Mouse (Mus musculus) MEL (cell line): Measurements from ENCODE around the gene Hoxd8. TPM values are rescaled to one million over a fixed set of nuclear protein-coding genes. Genes with fewer than 3 reads are reported as not detected.

ENCODE experiments used
- DNase-seq: peaks from one replicate; pipeline ENCODE4 v3.0.0; 2011; ENCODE audit warnings: low read depth, low spot score
- H3K27ac ChIP-seq: 2 replicates; pipeline ENCODE4 v1.5.1; 2012; ENCODE audit warnings: low read depth, mild to moderate bottlenecking, control low read depth, low read length, moderate library complexity; ENCODE audit not compliant: control insufficient read depth
- H3K27me3 ChIP-seq, 2 experiments: fragments of 150-350 bp in 1 of 2; sonication (generic) in 1 of 2; 2 replicates each; pipeline ENCODE4 v1.6.1; 2012; ENCODE audit warnings: low read length in 2 of 2, mild to moderate bottlenecking in 2 of 2, improper control_type of control experiment in 1 of 2, moderate library complexity in 1 of 2; ENCODE audit not compliant: insufficient read depth in 2 of 2, control insufficient read depth in 1 of 2
- H3K36me3 ChIP-seq, 2 experiments: 2 replicates each; pipeline ENCODE4 v1.6.1; 2012 to 2014; ENCODE audit warnings: low read length in 2 of 2, improper control_type of control experiment in 1 of 2, inconsistent platforms in 1 of 2, mild to moderate bottlenecking in 1 of 2; ENCODE audit not compliant: insufficient read depth in 2 of 2, control insufficient read depth in 1 of 2
- H3K4me1 ChIP-seq, 2 experiments: fragments of 150-350 bp in 1 of 2; sonication (generic) in 1 of 2; 2 replicates each; pipeline ENCODE4 v1.6.1; 2012; ENCODE audit warnings: low read length in 2 of 2, improper control_type of control experiment in 1 of 2, mild to moderate bottlenecking in 1 of 2; ENCODE audit not compliant: insufficient read depth in 2 of 2, control insufficient read depth in 1 of 2
- H3K4me3 ChIP-seq, 2 experiments: fragments of 150-350 bp in 1 of 2; sonication (generic) in 1 of 2; 2 replicates each; pipeline ENCODE4 v1.5.1; 2012; ENCODE audit warnings: low read depth in 2 of 2, low read length in 2 of 2, mild to moderate bottlenecking in 2 of 2, moderate library complexity in 2 of 2, control low read depth in 1 of 2, improper control_type of control experiment in 1 of 2; ENCODE audit not compliant: control insufficient read depth in 1 of 2, insufficient read depth in 1 of 2
- H3K79me2 ChIP-seq: 2 replicates; pipeline ENCODE4 v1.6.1; 2012; ENCODE audit warnings: mild to moderate bottlenecking, low read length, moderate library complexity; ENCODE audit not compliant: control insufficient read depth, poor library complexity, insufficient read depth
- H3K9ac ChIP-seq: 2 replicates; pipeline ENCODE4 v1.6.1; 2012; ENCODE audit warnings: low read depth, mild to moderate bottlenecking, control low read depth, low read length, moderate library complexity; ENCODE audit not compliant: control insufficient read depth, poor library complexity, severe bottlenecking
- H3K9me3 ChIP-seq: fragments of 150-350 bp; sonication (generic); replicated peaks from 2 replicates; pipeline ENCODE4 v1.6.1; 2012; ENCODE audit warnings: mild to moderate bottlenecking, low read length, improper control_type of control experiment, moderate library complexity; ENCODE audit not compliant: insufficient read depth
- BHLHE40 ChIP-seq: IDR thresholded peaks from 2 replicates; pipeline ENCODE4 v1.6.1; 2012; ENCODE audit warnings: low read depth, mild to moderate bottlenecking, inconsistent platforms, low read length, improper control_type of control experiment, borderline replicate concordance
- CHD1 ChIP-seq: IDR thresholded peaks from 2 replicates; pipeline ENCODE4 v1.6.1; 2012; ENCODE audit warnings: low read depth, mild to moderate bottlenecking, inconsistent platforms, low read length, improper control_type of control experiment
- MAFK ChIP-seq: IDR thresholded peaks from 2 replicates; pipeline ENCODE4 v1.6.1; 2011; ENCODE audit warnings: low read depth, mild to moderate bottlenecking, low read length, improper control_type of control experiment, borderline replicate concordance
- MAX ChIP-seq: IDR thresholded peaks from 2 replicates; pipeline ENCODE4 v1.6.1; 2011; ENCODE audit warnings: low read length, improper control_type of control experiment
- MAZ ChIP-seq: IDR thresholded peaks from 2 replicates; pipeline ENCODE4 v1.6.1; 2012; ENCODE audit warnings: low read depth, mild to moderate bottlenecking, inconsistent platforms, low read length, improper control_type of control experiment
- NELFE ChIP-seq: IDR thresholded peaks from 2 replicates; pipeline ENCODE4 v1.6.1; 2011; ENCODE audit warnings: low read depth, low read length, improper control_type of control experiment
- NRF1 ChIP-seq: IDR thresholded peaks from 2 replicates; pipeline ENCODE4 v1.6.1; 2014; ENCODE audit warnings: low read depth, mild to moderate bottlenecking, inconsistent platforms, low read length, improper control_type of control experiment, moderate library complexity; ENCODE audit not compliant: poor library complexity, insufficient read depth, severe bottlenecking
- POLR2AphosphoS2 ChIP-seq: IDR thresholded peaks from 2 replicates; pipeline ENCODE4 v1.6.1; 2011; ENCODE audit warnings: low read length, improper control_type of control experiment
- POLR2AphosphoS5 ChIP-seq: IDR thresholded peaks from 2 replicates; pipeline ENCODE4 v1.6.1; 2012; ENCODE audit warnings: low read depth, borderline replicate concordance, mild to moderate bottlenecking, inconsistent platforms, low read length, moderate library complexity, mixed read lengths
- RAD21 ChIP-seq: IDR thresholded peaks from 2 replicates; pipeline ENCODE4 v1.6.1; 2011; ENCODE audit warnings: mild to moderate bottlenecking, low read depth, low read length, improper control_type of control experiment
- RCOR1 ChIP-seq: IDR thresholded peaks from 2 replicates; pipeline ENCODE4 v1.6.1; 2012; ENCODE audit warnings: low read depth, mild to moderate bottlenecking, inconsistent platforms, low read length, improper control_type of control experiment
- UBTF ChIP-seq: IDR thresholded peaks from 2 replicates; pipeline ENCODE4 v1.6.1; 2012; ENCODE audit warnings: low read depth, mild to moderate bottlenecking, inconsistent platforms, low read length, improper control_type of control experiment, moderate library complexity, borderline replicate concordance; ENCODE audit not compliant: insufficient read depth
- polyA plus RNA-seq, 2 experiments: library from polyadenylated mRNA; stranded (reverse) in 1 of 2; unstranded in 1 of 2; fragments of >175 nt in 1 of 2; fragments of >200 nt in 1 of 2; gene quantifications; 2 replicates each; pipeline versions ENCODE4 v1.2.1 to v1.2.4; 2012; ENCODE audit warnings: low replicate concordance in 2 of 2, low read depth in 1 of 2; ENCODE audit not compliant: insufficient read length in 2 of 2, insufficient read depth in 1 of 2, missing spikeins in 1 of 2
- total RNA-seq: library from RNA; depleted of rRNA; stranded (reverse); fragments of 300-350 nt; gene quantifications from 2 replicates; pipeline ENCODE4 v1.2.3, GENCODE M21; 2012

Hoxd8 gene
- total and polyA plus RNA-seq, 3 experiments: 4.7 to 7.4 TPM; not detected in 1

GRCm38 (mm10) chr2:74668370-74669229 is 35.8 kb upstream of the Hoxd8 start:
- no peaks in the 10 kb centered on the region for H3K79me2 ChIP-seq
- no peak overlapping the region for H3K4me3 ChIP-seq
- no peaks in the 10 kb centered on the region for H3K4me1 ChIP-seq
- H3K9ac ChIP-seq: no peak overlapping the region
- no peaks in the 10 kb centered on the region for H3K36me3 ChIP-seq
- no peak for DNase-seq
- no peak for TF ChIP-seq MAZ
- no peak overlapping the region for H3K27ac ChIP-seq
- no peaks in the 10 kb centered on the region for H3K27me3 ChIP-seq
- no peaks in the 10 kb centered on the region for H3K9me3 ChIP-seq

- TF ChIP-seq MAX: no peak
- TF ChIP-seq UBTF: no peak
- H3K36me3 ChIP-seq: no peaks in the 10 kb centered on the region
- no peak overlapping the region for H3K4me3 ChIP-seq
- no peaks in the 10 kb centered on the region for H3K79me2 ChIP-seq
- H3K4me1 ChIP-seq: no peaks in the 10 kb centered on the region
- no peak overlapping the region for H3K27ac ChIP-seq
- no peaks in the 10 kb centered on the region for H3K9me3 ChIP-seq
- no peak overlapping the region for H3K9ac ChIP-seq
- no peak for DNase-seq
- no peaks in the 10 kb centered on the region for H3K27me3 ChIP-seq
These were observed 35.2 kb upstream of the Hoxd8 start for GRCm38 (mm10) chr2:74669230-74669578.

GRCm38 (mm10) chr2:74669650-74670235 is 34.7 kb upstream of the Hoxd8 start:
- no peak for DNase-seq
- Histone ChIP-seq H3K4me3 (no peak overlapping the region), H3K27me3 (no peaks in the 10 kb centered on the region), H3K4me1 (no peaks in the 10 kb centered on the region), H3K9ac (no peak overlapping the region), H3K27ac (no peak overlapping the region), H3K36me3 (no peaks in the 10 kb centered on the region), H3K79me2 (no peaks in the 10 kb centered on the region), H3K9me3 (no peaks in the 10 kb centered on the region)
- TF ChIP-seq MAX: no peak
- TF ChIP-seq NRF1: no peak
- no peak for TF ChIP-seq RCOR1
- TF ChIP-seq NELFE: no peak
- TF ChIP-seq RAD21: no peak
- TF ChIP-seq BHLHE40: no peak
- TF ChIP-seq POLR2AphosphoS5: no peak
- no peak for TF ChIP-seq CHD1
- no peak for TF ChIP-seq POLR2AphosphoS2
- no peak for TF ChIP-seq MAFK
